Mouse (Mus musculus) midbrain, embryonic 14.5 days (tissue): ENCODE data around the gene Ube2o. TPM values are rescaled to one million over a fixed set of nuclear protein-coding genes. Genes with fewer than 3 reads are reported as not detected.

Experiments
- ATAC-seq: fragments of 200-750 bp; cut with Nextera tagmentation; 2 replicates; pipeline ENCODE4 v1.8.0; 2017; ENCODE audit warnings: moderate number of reproducible peaks, moderate library complexity; ENCODE audit not compliant: low FRiP score, low TSS enrichment
- DNase-seq: peaks from one replicate; pipeline ENCODE4 v3.0.0-alpha.2; 2015
- H3K27ac ChIP-seq: fragments of 300-500 bp; sonication (generic); replicated peaks from 2 replicates; pipeline ENCODE4 v1.5.1; 2014; ENCODE audit warnings: mild to moderate bottlenecking, low read depth, low read length, moderate library complexity
- H3K27me3 ChIP-seq: fragments of 300-500 bp; sonication (generic); 2 replicates; pipeline ENCODE4 v1.6.1; 2014; ENCODE audit warnings: low read length, control low read depth, mixed read lengths; ENCODE audit not compliant: control insufficient read depth, insufficient read depth
- H3K36me3 ChIP-seq: fragments of 300-500 bp; sonication (generic); 2 replicates; pipeline ENCODE4 v1.6.1; 2014; ENCODE audit warnings: low read length, control low read depth; ENCODE audit not compliant: control insufficient read depth, insufficient read depth
- H3K4me1 ChIP-seq: fragments of 300-500 bp; sonication (generic); 2 replicates; pipeline ENCODE4 v1.6.1; 2014; ENCODE audit warnings: mild to moderate bottlenecking, antibody characterized with exemption, low read length, control low read depth; ENCODE audit not compliant: control insufficient read depth, insufficient read depth
- H3K4me2 ChIP-seq: fragments of 300-500 bp; sonication (generic); 2 replicates; pipeline ENCODE4 v1.6.1; 2014; ENCODE audit warnings: mild to moderate bottlenecking, low read length, moderate library complexity
- H3K4me3 ChIP-seq: fragments of 300-500 bp; sonication (generic); replicated peaks from 2 replicates; pipeline ENCODE4 v1.5.1; 2014; ENCODE audit warnings: low read depth, low read length
- H3K9ac ChIP-seq: fragments of 300-500 bp; sonication (generic); replicated peaks from 2 replicates; pipeline ENCODE4 v1.6.1; 2014; ENCODE audit warnings: mild to moderate bottlenecking, low read length, moderate library complexity
- H3K9me3 ChIP-seq: fragments of 300-500 bp; sonication (generic); 2 replicates; pipeline ENCODE4 v1.6.1; 2016; ENCODE audit warnings: low read length, control low read depth, mixed read lengths; ENCODE audit not compliant: control insufficient read depth
- WGBS: fragments of 180-500 bp; shearing (Covaris S2); extraction: QIAGEN DNeasy Blood & Tissue Kit; methylation state at CpG from one replicate; pipeline ENCODE4 v1.1.7; 2014; 5-methylcytosine and 5-hydroxymethylcytosine counted together
- polyA plus RNA-seq: library from polyadenylated mRNA; unstranded; fragments of >200 nt; fragmentation: Nextera tagmentation; extraction: Ambion mirVana; gene quantifications from 2 replicates; pipeline ENCODE4 v1.2.1, GENCODE M21; 2014

The Ube2o gene
- polyA plus RNA-seq, 1 experiment from 2014 or later = 26.9 TPM

GRCm38 (mm10) chr11:116567531-116567930 is 13.7 kb downstream of the Ube2o start:
- Histone ChIP-seq H3K27ac (no peak overlapping the region), H3K4me1 (no peaks in the 10 kb centered on the region), H3K4me3 (no peak overlapping the region), H3K9ac (no peak overlapping the region), H3K36me3 (0 out of 2 replicates have a peak, but pooled peaks cover 2% of the 10 kb centered on the region), H3K4me2 (no peak overlapping the region), H3K9me3 (no peaks in the 10 kb centered on the region), H3K27me3 (no peaks in the 10 kb centered on the region)
- no peak for DNase-seq
- 88% methylated on average over 8 of the region's 8 CpGs for WGBS
- ATAC-seq = no peak

GRCm38 (mm10) chr11:116565283-116566041 is 15.8 kb downstream of the Ube2o start:
- no peak for ATAC-seq
- no peak overlapping the region for H3K4me3 ChIP-seq
- no peak overlapping the region for H3K9ac ChIP-seq
- no peaks in the 10 kb centered on the region for H3K27me3 ChIP-seq
- H3K4me2 ChIP-seq = no peak overlapping the region
- 80% methylated on average over 7 of the region's 7 CpGs for WGBS
- H3K9me3 ChIP-seq = no peaks in the 10 kb centered on the region
- no peak overlapping the region for H3K27ac ChIP-seq
- no peaks in the 10 kb centered on the region for H3K4me1 ChIP-seq
- DNase-seq = no peak
- 0 out of 2 replicates have a peak, but pooled peaks cover 2% of the 10 kb centered on the region for H3K36me3 ChIP-seq

GRCm38 (mm10) chr11:116556308-116556707 is 24.9 kb downstream of the Ube2o start:
- Histone ChIP-seq H3K36me3 (no peaks in the 10 kb centered on the region), H3K27ac (no peak overlapping the region), H3K27me3 (no peaks in the 10 kb centered on the region), H3K9me3 (no peaks in the 10 kb centered on the region), H3K4me2 (no peak overlapping the region), H3K4me3 (no peak overlapping the region), H3K4me1 (peaks cover 19% of the 10 kb centered on the region), H3K9ac (no peak overlapping the region)
- no peak for ATAC-seq
- DNase-seq = no peak
- 79% methylated on average over 6 of the region's 6 CpGs for WGBS

- Histone ChIP-seq H3K4me1 (peaks cover 19% of the 10 kb centered on the region), H3K4me3 (no peak overlapping the region), H3K27ac (no peak overlapping the region), H3K4me2 (no peak overlapping the region), H3K27me3 (no peaks in the 10 kb centered on the region), H3K9me3 (no peaks in the 10 kb centered on the region), H3K36me3 (no peaks in the 10 kb centered on the region), H3K9ac (no peak overlapping the region)
- DNase-seq (peak; percentile 29), ATAC-seq (no peak)
- 78% methylated on average over 1 of the region's 1 CpGs for WGBS
These were observed 25.7 kb downstream of the Ube2o start for GRCm38 (mm10) chr11:116555572-116555971.

GRCm38 (mm10) chr11:116554171-116554878 is 26.9 kb downstream of the Ube2o start:
- H3K27me3 ChIP-seq = no peaks in the 10 kb centered on the region
- H3K4me1 ChIP-seq = peaks cover 19% of the 10 kb centered on the region
- 30% methylated on average over 12 of the region's 12 CpGs for WGBS
- H3K36me3 ChIP-seq = no peaks in the 10 kb centered on the region
- peak overlapping the region; percentile 74 for H3K27ac ChIP-seq
- no peak for ATAC-seq
- no peak overlapping the region for H3K9ac ChIP-seq
- peak; percentile 90 for DNase-seq
- H3K4me2 ChIP-seq = peak overlapping the region; percentile 14; the same call in 1 of the 2 replicates
- H3K4me3 ChIP-seq = no peak overlapping the region
- no peaks in the 10 kb centered on the region for H3K9me3 ChIP-seq

GRCm38 (mm10) chr11:116552194-116552593 is 29.1 kb downstream of the Ube2o start:
- no peaks in the 10 kb centered on the region for H3K9me3 ChIP-seq
- ATAC-seq = no peak

GRCm38 (mm10) chr11:116550748-116551147 is 30.5 kb downstream of the Ube2o start:
- WGBS = 84% methylated on average over 7 of the region's 7 CpGs
- no peak overlapping the region for H3K27ac ChIP-seq
- no peak overlapping the region for H3K4me3 ChIP-seq
- no peaks in the 10 kb centered on the region for H3K27me3 ChIP-seq
- no peak for DNase-seq
- H3K36me3 ChIP-seq = peaks cover 25% of the 10 kb centered on the region
- H3K9ac ChIP-seq = no peak overlapping the region
- no peaks in the 10 kb centered on the region for H3K9me3 ChIP-seq
- no peak overlapping the region for H3K4me2 ChIP-seq
- H3K4me1 ChIP-seq = peaks cover 14% of the 10 kb centered on the region
- no peak for ATAC-seq

More at GRCm38 (mm10) chr11:116552194-116552593, 29.1 kb downstream of the Ube2o start:
- Histone ChIP-seq H3K9ac (no peak overlapping the region), H3K27ac (no peak overlapping the region), H3K4me1 (peaks cover 19% of the 10 kb centered on the region), H3K4me2 (no peak overlapping the region), H3K4me3 (no peak overlapping the region), H3K27me3 (no peaks in the 10 kb centered on the region), H3K36me3 (peaks cover 11% of the 10 kb centered on the region)
- DNase-seq = no peak
- 96% methylated on average over 1 of the region's 1 CpGs for WGBS

- no peaks in the 10 kb centered on the region for H3K27me3 ChIP-seq
- H3K9ac ChIP-seq = no peak overlapping the region
- H3K4me3 ChIP-seq = no peak overlapping the region
- ATAC-seq = no peak
- H3K36me3 ChIP-seq = peaks cover 38% of the 10 kb centered on the region
- WGBS = 92% methylated on average over 11 of the region's 11 CpGs
- H3K27ac ChIP-seq = no peak overlapping the region
- no peak overlapping the region for H3K4me2 ChIP-seq
- peaks cover 2% of the 10 kb centered on the region for H3K4me1 ChIP-seq
- H3K9me3 ChIP-seq = no peaks in the 10 kb centered on the region
- no peak for DNase-seq
These were observed 31.8 kb downstream of the Ube2o start for GRCm38 (mm10) chr11:116549273-116550038.
